Mouse (Mus musculus): ENCODE results near the gene Agpat4. TPM values are rescaled to one million over a fixed set of nuclear protein-coding genes. Genes with fewer than 3 reads are reported as not detected.

Agpat4 gene
- polyA plus RNA-seq, 1 experiment = 18.8 TPM

- Histone ChIP-seq H3K4me3 (ENCODE audit: insufficient read depth, low read length) (no peak overlapping the region), H3K27ac (ENCODE audit: insufficient read depth, low read depth, low read length) (no peak overlapping the region), H3K4me1 (ENCODE audit: control insufficient read depth, insufficient read depth, low read length) (no peaks in the 10 kb centered on the region)
- TF ChIP-seq POLR2A (IDR thresholded peaks at IDR 0.05; ENCODE audit: borderline replicate concordance, low read depth, low read length) = no peak
- no peak for TF ChIP-seq CTCF (IDR thresholded peaks at IDR 0.05; ENCODE audit: low read depth, low read length)
Measured at GRCm38 (mm10) chr17:12228471-12228870, 110.0 kb downstream of the Agpat4 start.

GRCm38 (mm10) chr17:12229756-12230155, 111.3 kb downstream of the Agpat4 start:
- H3K4me3 ChIP-seq (ENCODE audit: insufficient read depth, low read length) = no peak overlapping the region
- no peaks in the 10 kb centered on the region for H3K4me1 ChIP-seq (ENCODE audit: control insufficient read depth, insufficient read depth, low read length)
- no peak overlapping the region for H3K27ac ChIP-seq (ENCODE audit: insufficient read depth, low read depth, low read length)
- TF ChIP-seq POLR2A (IDR thresholded peaks at IDR 0.05; ENCODE audit: borderline replicate concordance, low read depth, low read length) = no peak
- TF ChIP-seq CTCF (IDR thresholded peaks at IDR 0.05; ENCODE audit: low read depth, low read length) = no peak

- TF ChIP-seq POLR2A (IDR thresholded peaks at IDR 0.05; ENCODE audit: borderline replicate concordance, low read depth, low read length) (no peak), CTCF (IDR thresholded peaks at IDR 0.05; ENCODE audit: low read depth, low read length) (no peak)
- no peak overlapping the region for H3K27ac ChIP-seq (ENCODE audit: insufficient read depth, low read depth, low read length)
- no peak overlapping the region for H3K4me3 ChIP-seq (ENCODE audit: insufficient read depth, low read length)
- H3K4me1 ChIP-seq (ENCODE audit: control insufficient read depth, insufficient read depth, low read length) = no peaks in the 10 kb centered on the region
Measured at GRCm38 (mm10) chr17:12230167-12230566, 111.7 kb downstream of the Agpat4 start.

GRCm38 (mm10) chr17:12231087-12231486, 112.6 kb downstream of the Agpat4 start:
- Histone ChIP-seq H3K27ac (ENCODE audit: insufficient read depth, low read depth, low read length) (no peak overlapping the region), H3K4me1 (ENCODE audit: control insufficient read depth, insufficient read depth, low read length) (no peaks in the 10 kb centered on the region), H3K4me3 (ENCODE audit: insufficient read depth, low read length) (no peak overlapping the region)
- no peak for TF ChIP-seq CTCF (IDR thresholded peaks at IDR 0.05; ENCODE audit: low read depth, low read length)
- no peak for TF ChIP-seq POLR2A (IDR thresholded peaks at IDR 0.05; ENCODE audit: borderline replicate concordance, low read depth, low read length)

GRCm38 (mm10) chr17:12232724-12233123, 114.2 kb downstream of the Agpat4 start:
- H3K27ac ChIP-seq (ENCODE audit: insufficient read depth, low read depth, low read length) = no peak overlapping the region
- TF ChIP-seq CTCF (IDR thresholded peaks at IDR 0.05; ENCODE audit: low read depth, low read length) (no peak), POLR2A (IDR thresholded peaks at IDR 0.05; ENCODE audit: borderline replicate concordance, low read depth, low read length) (no peak)
- no peaks in the 10 kb centered on the region for H3K4me1 ChIP-seq (ENCODE audit: control insufficient read depth, insufficient read depth, low read length)
- no peak overlapping the region for H3K4me3 ChIP-seq (ENCODE audit: insufficient read depth, low read length)

- Histone ChIP-seq H3K4me3 (ENCODE audit: insufficient read depth, low read length) (no peak overlapping the region), H3K27ac (ENCODE audit: insufficient read depth, low read depth, low read length) (no peak overlapping the region), H3K4me1 (ENCODE audit: control insufficient read depth, insufficient read depth, low read length) (no peaks in the 10 kb centered on the region)
- TF ChIP-seq CTCF (IDR thresholded peaks at IDR 0.05; ENCODE audit: low read depth, low read length) (no peak), POLR2A (IDR thresholded peaks at IDR 0.05; ENCODE audit: borderline replicate concordance, low read depth, low read length) (no peak)
Measured at GRCm38 (mm10) chr17:12240701-12241100, 122.2 kb downstream of the Agpat4 start.

- Histone ChIP-seq H3K27ac (ENCODE audit: insufficient read depth, low read depth, low read length) (no peak overlapping the region), H3K4me1 (ENCODE audit: control insufficient read depth, insufficient read depth, low read length) (peaks cover 2% of the 10 kb centered on the region; the same call in 1 of the 2 replicates), H3K4me3 (ENCODE audit: insufficient read depth, low read length) (no peak overlapping the region)
- no peak for TF ChIP-seq CTCF (IDR thresholded peaks at IDR 0.05; ENCODE audit: low read depth, low read length)
Measured at GRCm38 (mm10) chr17:12249783-12250504, 131.4 kb downstream of the Agpat4 start.

- Histone ChIP-seq H3K4me1 (ENCODE audit: control insufficient read depth, insufficient read depth, low read length) (peaks cover 2% of the 10 kb centered on the region; the same call in 1 of the 2 replicates), H3K4me3 (ENCODE audit: insufficient read depth, low read length) (no peak overlapping the region), H3K27ac (ENCODE audit: insufficient read depth, low read depth, low read length) (no peak overlapping the region)
- TF ChIP-seq POLR2A (IDR thresholded peaks at IDR 0.05; ENCODE audit: borderline replicate concordance, low read depth, low read length) (no peak), CTCF (IDR thresholded peaks at IDR 0.05; ENCODE audit: low read depth, low read length) (no peak)
Measured at GRCm38 (mm10) chr17:12250581-12250980, 132.1 kb downstream of the Agpat4 start.

- no peak for TF ChIP-seq CTCF (IDR thresholded peaks at IDR 0.05; ENCODE audit: low read depth, low read length)
- no peak for TF ChIP-seq POLR2A (IDR thresholded peaks at IDR 0.05; ENCODE audit: borderline replicate concordance, low read depth, low read length)
- H3K4me1 ChIP-seq (ENCODE audit: control insufficient read depth, insufficient read depth, low read length) = no peaks in the 10 kb centered on the region
- H3K27ac ChIP-seq (ENCODE audit: insufficient read depth, low read depth, low read length) = no peak overlapping the region
- no peak overlapping the region for H3K4me3 ChIP-seq (ENCODE audit: insufficient read depth, low read length)
Measured at GRCm38 (mm10) chr17:12256142-12256541, 137.6 kb downstream of the Agpat4 start.

- TF ChIP-seq CTCF (IDR thresholded peaks at IDR 0.05; ENCODE audit: low read depth, low read length) (no peak), POLR2A (IDR thresholded peaks at IDR 0.05; ENCODE audit: borderline replicate concordance, low read depth, low read length) (no peak)
- H3K27ac ChIP-seq (ENCODE audit: insufficient read depth, low read depth, low read length) = no peak overlapping the region
- H3K4me3 ChIP-seq (ENCODE audit: insufficient read depth, low read length) = no peak overlapping the region
- no peaks in the 10 kb centered on the region for H3K4me1 ChIP-seq (ENCODE audit: control insufficient read depth, insufficient read depth, low read length)
Measured at GRCm38 (mm10) chr17:12258517-12258916, 140.0 kb downstream of the Agpat4 start.
